Mouse (Mus musculus) ES-E14 (cell line): ENCODE measurements around the gene Nolc1. TPM values are rescaled to one million over a fixed set of nuclear protein-coding genes. Genes with fewer than 3 reads are reported as not detected.
A peak's percentile ranks its signal among the peaks of the same experiment; 100 is the strongest.

Experiments
- DNase-seq: peaks from one replicate; pipeline ENCODE4 v3.0.0-alpha.2; 2013; ENCODE audit warnings: low read depth, low spot score
- H3K27ac ChIP-seq: 2 replicates; pipeline ENCODE4 v1.5.1; 2012; ENCODE audit warnings: low read depth, mild to moderate bottlenecking, low read length, moderate library complexity, mixed read lengths; ENCODE audit not compliant: poor library complexity, insufficient read depth, severe bottlenecking
- H3K36me3 ChIP-seq: 2 replicates; pipeline ENCODE4 v1.6.1; 2012; ENCODE audit warnings: mild to moderate bottlenecking, low read length, moderate library complexity, mixed read lengths; ENCODE audit not compliant: control insufficient read depth, poor library complexity, insufficient read depth, severe bottlenecking
- H3K4me1 ChIP-seq, 2 experiments: fragments of 150-350 bp in 1 of 2; sonication (generic) in 1 of 2; 2 replicates each; pipeline ENCODE4 v1.6.1; 2012; ENCODE audit warnings: low read length in 2 of 2, mild to moderate bottlenecking in 1 of 2, mixed read lengths in 1 of 2; ENCODE audit not compliant: control insufficient read depth in 2 of 2, insufficient read depth in 2 of 2, poor library complexity in 1 of 2
- H3K4me3 ChIP-seq, 2 experiments: fragments of 150-350 bp in 1 of 2; sonication (generic) in 1 of 2; 2 replicates each; pipeline ENCODE4 v1.5.1; 2012; ENCODE audit warnings: low read length in 2 of 2, low read depth in 1 of 2, mild to moderate bottlenecking in 1 of 2, mixed read lengths in 1 of 2; ENCODE audit not compliant: insufficient read depth in 1 of 2, poor library complexity in 1 of 2, severe bottlenecking in 1 of 2
- H3K9ac ChIP-seq: 2 replicates; pipeline ENCODE4 v1.6.1; 2012; ENCODE audit warnings: low read depth, mild to moderate bottlenecking, low read length, mixed read lengths; ENCODE audit not compliant: poor library complexity, insufficient read depth, severe bottlenecking
- H3K9me3 ChIP-seq: fragments of 150-350 bp; sonication (generic); 2 replicates; pipeline ENCODE4 v1.6.1; 2012; ENCODE audit warnings: low read depth, mild to moderate bottlenecking, low read length; ENCODE audit not compliant: control insufficient read depth, insufficient read depth
- CHD2 ChIP-seq: IDR thresholded peaks from 2 replicates; pipeline ENCODE4 v1.6.1; 2014; ENCODE audit warnings: mild to moderate bottlenecking, low read depth, low read length, inconsistent platforms
- HCFC1 ChIP-seq: IDR thresholded peaks from 2 replicates; pipeline ENCODE4 v1.6.1; 2012; ENCODE audit warnings: low read length, inconsistent platforms, borderline replicate concordance; ENCODE audit not compliant: insufficient read depth
- MAFK ChIP-seq: IDR thresholded peaks from 2 replicates; pipeline ENCODE4 v1.6.1; 2014; ENCODE audit warnings: mild to moderate bottlenecking, low read depth, low read length, inconsistent platforms; ENCODE audit not compliant: insufficient read depth
- ZC3H11A ChIP-seq: IDR thresholded peaks from 2 replicates; pipeline ENCODE4 v1.6.1; 2012; ENCODE audit warnings: low read depth, mild to moderate bottlenecking, inconsistent platforms, low read length, borderline replicate concordance
- ZNF384 ChIP-seq: IDR thresholded peaks from 2 replicates; pipeline ENCODE4 v1.6.1; 2012; ENCODE audit warnings: low read depth, low read length, inconsistent platforms
- in situ Hi-C, 2 experiments: fragments of 600-800 bp; cut with MboI; formaldehyde crosslinking; loops; one replicate each; pipeline ENCODE4 v1.15.1; 2025; ENCODE audit warnings: low sequenced_read_pairs in 2 of 2, inconsistent platforms in 1 of 2; ENCODE audit not compliant: unreplicated experiment in 2 of 2
- total RNA-seq: library from RNA; depleted of rRNA; stranded (reverse); fragments of 300-350 nt; gene quantifications from 2 replicates; pipeline ENCODE4 v1.2.3, GENCODE M21; 2012; rRNA removed

The Nolc1 gene
- total RNA-seq: 134 and 140 TPM in 2 replicates

GRCm38 (mm10) chr19:46075616-46076607 lies at the start of gene Nolc1:
Gene Nolc1, plus strand, starts transcription at chr19:46075863.
- Histone ChIP-seq H3K36me3 (peaks cover 50% of the 10 kb centered on the region), H3K4me3 (peak within 1 kb of the TSS; percentile 87 to 91), H3K9me3 (no peaks in the 10 kb centered on the region), H3K9ac (peak within 1 kb of the TSS; percentile 95), H3K27ac (peak within 1 kb of the TSS; percentile 90), H3K4me1 (peaks cover 12 to 20% of the 10 kb centered on the region in 2 experiments)
- TF ChIP-seq ZNF384 (no peak), MAFK (0 out of 2 replicates have a peak, but pooled peaks have one; percentile 7), HCFC1 (peak; percentile 86), ZC3H11A (peak; percentile 17; the same call in 1 of the 2 replicates), CHD2 (no peak)
- in situ Hi-C loops: no loop called here
- peak; percentile 97 for DNase-seq

- no peak overlapping the region for H3K27ac ChIP-seq
- no peak overlapping the region for H3K9ac ChIP-seq
- TF ChIP-seq MAFK (no peak), CHD2 (no peak), HCFC1 (no peak), ZNF384 (no peak), ZC3H11A (no peak)
- no peak overlapping the region for H3K4me3 ChIP-seq
- peaks cover 12% of the 10 kb centered on the region for H3K36me3 ChIP-seq
- no peak for DNase-seq
- peaks cover 3 to 17% of the 10 kb centered on the region in 2 experiments; a peak in 1 of 4 replicates for H3K4me1 ChIP-seq
- no peaks in the 10 kb centered on the region for H3K9me3 ChIP-seq
- in situ Hi-C loops: no loop called here
Observed at GRCm38 (mm10) chr19:46026567-46026966, 49.1 kb upstream of the Nolc1 start.

- Histone ChIP-seq H3K9ac (no peak overlapping the region), H3K4me3 (no peak overlapping the region), H3K4me1 (peaks cover 3 to 21% of the 10 kb centered on the region in 2 experiments; a peak in 2 of 4 replicates), H3K9me3 (no peaks in the 10 kb centered on the region), H3K36me3 (peaks cover 35% of the 10 kb centered on the region), H3K27ac (no peak overlapping the region)
- in situ Hi-C loops: no loop called here
- peak; percentile 69 for DNase-seq
- TF ChIP-seq HCFC1: no peak
- no peak for TF ChIP-seq CHD2
- TF ChIP-seq MAFK: no peak
- no peak for TF ChIP-seq ZC3H11A
- no peak for TF ChIP-seq ZNF384
Observed at GRCm38 (mm10) chr19:46028747-46029320, 46.8 kb upstream of the Nolc1 start.

GRCm38 (mm10) chr19:46029652-46030051 lies 46.0 kb upstream of the Nolc1 start:
- Histone ChIP-seq H3K4me1 (peaks cover 3 to 23% of the 10 kb centered on the region in 2 experiments; a peak in 2 of 4 replicates), H3K9ac (no peak overlapping the region), H3K27ac (no peak overlapping the region), H3K36me3 (peaks cover 43% of the 10 kb centered on the region), H3K9me3 (no peaks in the 10 kb centered on the region), H3K4me3 (no peak overlapping the region)
- TF ChIP-seq HCFC1 (no peak), CHD2 (no peak), ZC3H11A (no peak), MAFK (no peak), ZNF384 (no peak)
- DNase-seq: no peak
- in situ Hi-C loops: no loop called here
